Mouse (Mus musculus) T-helper 1 cell (primary cell): ENCODE measurements around the gene Agt.

Source experiments
- in situ Hi-C: fragments of 300-600 bp; cut with MboI, MseI; formaldehyde crosslinking; loops from one replicate; pipeline ENCODE4 v1.15.1; 2025; ENCODE audit warnings: high pct_unique_total_duplicates

The Agt gene

GRCm38 (mm10) chr8:124507572-124508320 lies 61.8 kb downstream of the Agt start:
- in situ Hi-C loops, result no loop called here
